Mouse (Mus musculus) liver, embryonic 14.5 days (tissue): ENCODE measurements around the gene Ostf1.

Source experiments
- CTCF ChIP-seq: IDR thresholded peaks from 2 replicates; pipeline ENCODE4 v1.5.1; 2016; ENCODE audit warnings: antibody characterized with exemption, low read depth, control low read depth
- EP300 ChIP-seq: IDR thresholded peaks from 2 replicates; pipeline ENCODE4 v1.6.1; 2016; ENCODE audit warnings: antibody characterized with exemption, low read depth

DNA sequence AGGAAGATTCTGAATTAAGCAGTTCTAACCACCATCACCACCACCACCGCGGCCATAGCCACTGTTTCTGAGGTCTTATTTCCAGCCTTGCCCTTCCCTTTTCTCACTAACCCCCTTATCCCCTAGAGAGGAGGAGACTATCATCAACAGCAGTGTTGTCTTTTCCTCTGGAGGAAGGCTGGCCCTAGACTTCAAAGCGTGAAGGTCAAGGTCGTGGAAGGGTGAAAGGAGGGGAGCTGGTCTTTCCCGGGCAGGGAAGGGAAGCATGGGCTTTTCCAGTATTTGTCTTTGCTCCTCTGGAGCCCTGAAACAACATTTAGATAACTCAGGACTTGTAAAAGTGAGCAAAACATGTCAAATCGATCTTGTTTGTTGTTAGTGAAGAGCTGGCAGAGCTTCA lies 22.6 kb downstream of the Ostf1 start:
- no peak for TF ChIP-seq CTCF
- no peak for TF ChIP-seq EP300
